Mouse (Mus musculus): Measurements from ENCODE around the gene Rgs7.

Gene Rgs7

GRCm38 (mm10) chr1:175300895-175301294 lies 191.4 kb downstream of the Rgs7 start:
- DNase-seq (ENCODE audit: low spot score), result no peak

DNA sequence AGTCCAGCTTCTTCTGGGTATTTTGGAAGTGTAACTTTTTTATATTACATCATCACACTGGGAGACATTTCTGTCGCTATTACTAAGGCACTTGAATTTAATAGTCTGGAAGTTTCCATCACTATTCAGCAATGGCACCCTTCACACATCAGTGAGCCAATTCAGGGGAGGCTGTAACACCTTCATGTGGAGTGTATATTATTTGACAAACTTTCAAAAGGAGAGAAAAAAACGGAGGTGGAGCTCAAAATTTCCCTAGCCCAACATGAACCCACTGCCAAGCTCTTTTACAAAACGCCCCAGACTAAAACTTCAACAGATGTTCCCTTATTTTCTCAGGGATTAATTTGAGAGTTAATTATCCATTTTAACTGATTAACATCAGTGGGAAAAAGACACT lies 191.9 kb downstream of the Rgs7 start:
- no peak for DNase-seq (ENCODE audit: low spot score)

DNA sequence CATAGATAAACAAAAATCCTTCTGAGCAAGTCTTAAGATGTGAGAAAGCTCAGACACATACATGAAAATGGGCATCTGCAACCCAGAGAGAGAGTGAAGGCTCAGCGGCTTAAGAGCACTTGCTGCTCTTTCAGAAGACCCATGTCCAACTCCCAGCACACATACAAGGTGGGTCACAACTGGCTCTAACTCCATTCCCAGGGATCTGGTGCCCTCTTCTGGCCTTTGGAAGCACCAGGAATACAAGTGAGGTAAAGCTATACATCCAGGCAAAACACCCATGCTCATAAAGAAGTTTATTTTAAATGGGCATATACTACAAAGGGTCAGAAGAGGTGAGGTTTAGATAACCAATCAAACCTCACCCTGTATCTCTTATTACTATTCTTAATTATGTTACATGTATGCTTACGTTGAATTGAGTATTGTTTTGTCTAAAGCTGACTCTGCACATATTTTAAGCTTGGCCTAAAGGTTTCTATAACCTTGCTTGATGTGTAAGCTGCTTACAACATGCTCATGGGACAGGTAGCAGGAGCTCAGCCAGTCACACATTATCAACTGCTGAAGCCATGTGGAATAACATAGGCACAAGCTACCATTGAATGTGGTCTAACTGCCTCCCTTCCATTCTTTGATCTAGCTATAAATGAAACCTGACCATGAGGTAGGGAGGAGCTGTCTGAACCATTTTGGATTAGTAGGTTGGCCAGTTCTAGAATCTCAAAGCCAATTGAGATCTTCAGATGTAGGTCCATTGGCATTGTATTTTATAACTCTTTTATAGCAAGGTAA lies 192.5 kb downstream of the Rgs7 start:
- DNase-seq (ENCODE audit: low spot score), result no peak

DNA sequence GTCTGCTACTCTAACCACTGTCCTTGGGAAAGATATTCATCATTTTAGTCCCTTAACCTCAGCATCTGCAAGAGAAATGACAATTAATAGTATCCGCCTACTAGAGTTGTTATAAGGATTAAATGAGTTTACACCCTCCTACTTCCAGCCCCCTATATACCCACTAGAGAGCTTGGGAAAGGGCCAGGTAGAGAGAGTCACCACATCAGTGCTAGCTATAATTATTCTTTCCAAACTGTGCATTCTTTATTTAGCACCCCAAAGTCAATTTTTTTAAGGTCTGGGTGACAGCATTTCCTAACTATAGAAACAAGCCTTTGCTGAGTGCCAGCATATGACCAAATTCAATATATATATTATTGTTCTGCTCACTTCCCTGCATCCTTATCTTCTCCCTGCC lies 195.4 kb downstream of the Rgs7 start:
- no peak for DNase-seq (ENCODE audit: low spot score)

GRCm38 (mm10) chr1:175290072-175290471 lies 202.2 kb downstream of the Rgs7 start:
- no peak for DNase-seq (ENCODE audit: low spot score)

DNA sequence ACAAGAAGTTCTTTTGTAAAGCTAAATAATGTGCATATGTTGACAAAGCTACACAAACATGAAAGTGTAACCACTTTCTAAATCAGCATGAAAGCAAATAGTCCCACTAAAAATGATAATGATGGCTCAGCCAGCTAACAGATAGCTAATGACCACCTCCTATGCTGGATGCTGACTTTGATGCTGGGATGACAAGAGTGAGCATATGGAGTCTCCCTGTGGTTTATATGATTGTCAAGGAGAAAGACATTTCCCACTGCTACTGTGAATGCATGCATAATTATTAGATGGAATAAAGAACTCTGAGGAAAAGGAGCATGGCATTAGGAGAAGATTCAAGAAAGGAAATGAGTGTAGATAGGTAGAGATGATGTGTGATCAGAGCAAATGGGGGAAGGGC lies 230.0 kb downstream of the Rgs7 start:
- no peak for DNase-seq (ENCODE audit: low spot score)

DNA sequence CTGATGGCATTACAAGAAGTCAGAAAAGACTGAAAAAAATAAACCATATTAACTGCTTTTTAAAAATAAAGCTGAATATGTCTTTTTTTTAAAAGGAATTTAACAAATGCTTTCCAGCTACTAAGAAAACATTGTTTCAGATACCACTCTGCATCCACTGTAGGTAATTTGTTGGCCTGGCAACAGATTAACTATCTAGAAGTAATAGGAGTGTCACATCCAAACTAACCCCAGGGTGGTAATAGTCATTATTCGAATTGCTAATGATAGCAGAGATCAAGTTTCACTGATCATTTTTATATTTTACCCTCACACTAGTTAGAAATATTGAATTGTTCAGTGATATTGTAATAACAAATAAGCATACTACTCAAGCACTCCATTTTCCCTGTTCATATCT lies 232.9 kb downstream of the Rgs7 start:
- DNase-seq (ENCODE audit: low spot score), result no peak

- no peak for DNase-seq (ENCODE audit: low spot score)
Measured at GRCm38 (mm10) chr1:175255224-175255623, 237.1 kb downstream of the Rgs7 start.

DNA sequence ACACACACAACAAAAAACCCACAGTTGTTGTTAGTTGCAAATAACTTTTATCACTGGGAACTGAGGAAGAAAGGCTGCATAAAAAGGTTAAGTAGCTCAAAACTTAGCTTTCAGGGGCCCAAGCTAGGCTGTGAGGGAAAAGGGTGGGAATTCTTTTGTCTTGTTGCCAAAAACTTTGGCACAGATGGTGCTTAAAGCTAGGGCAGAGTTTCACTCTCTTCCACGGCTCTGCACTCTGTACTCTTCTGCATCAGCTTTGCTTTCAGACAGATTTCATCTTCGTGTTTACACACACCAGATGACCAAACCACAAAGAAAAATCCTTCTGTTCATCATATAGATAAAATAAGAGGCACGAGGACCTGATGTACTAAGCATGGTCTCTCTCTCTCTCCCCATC lies 237.6 kb downstream of the Rgs7 start:
- DNase-seq (ENCODE audit: low spot score), result no peak

GRCm38 (mm10) chr1:175242135-175242534 lies 250.2 kb downstream of the Rgs7 start:
- no peak for DNase-seq (ENCODE audit: low spot score)

DNA sequence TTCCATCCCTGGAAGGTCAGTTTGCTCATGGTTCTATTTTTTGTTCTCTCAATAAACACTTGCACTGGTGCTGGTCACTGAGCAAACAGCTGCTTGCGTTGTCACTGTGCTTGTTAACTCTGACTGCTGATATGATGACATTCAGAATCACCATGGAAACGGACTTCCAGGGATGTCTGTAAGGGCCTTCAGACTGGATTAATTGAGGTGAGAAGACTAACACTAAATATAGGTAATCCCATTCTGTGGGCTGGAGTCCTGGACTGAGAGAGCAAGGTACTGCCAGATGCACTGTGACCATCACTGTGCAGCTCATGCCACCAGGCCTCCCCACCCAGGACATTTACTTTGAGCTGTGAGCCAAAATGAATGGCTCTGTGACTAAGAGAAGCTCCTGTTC lies 252.2 kb downstream of the Rgs7 start:
- no peak for DNase-seq (ENCODE audit: low spot score)

DNA sequence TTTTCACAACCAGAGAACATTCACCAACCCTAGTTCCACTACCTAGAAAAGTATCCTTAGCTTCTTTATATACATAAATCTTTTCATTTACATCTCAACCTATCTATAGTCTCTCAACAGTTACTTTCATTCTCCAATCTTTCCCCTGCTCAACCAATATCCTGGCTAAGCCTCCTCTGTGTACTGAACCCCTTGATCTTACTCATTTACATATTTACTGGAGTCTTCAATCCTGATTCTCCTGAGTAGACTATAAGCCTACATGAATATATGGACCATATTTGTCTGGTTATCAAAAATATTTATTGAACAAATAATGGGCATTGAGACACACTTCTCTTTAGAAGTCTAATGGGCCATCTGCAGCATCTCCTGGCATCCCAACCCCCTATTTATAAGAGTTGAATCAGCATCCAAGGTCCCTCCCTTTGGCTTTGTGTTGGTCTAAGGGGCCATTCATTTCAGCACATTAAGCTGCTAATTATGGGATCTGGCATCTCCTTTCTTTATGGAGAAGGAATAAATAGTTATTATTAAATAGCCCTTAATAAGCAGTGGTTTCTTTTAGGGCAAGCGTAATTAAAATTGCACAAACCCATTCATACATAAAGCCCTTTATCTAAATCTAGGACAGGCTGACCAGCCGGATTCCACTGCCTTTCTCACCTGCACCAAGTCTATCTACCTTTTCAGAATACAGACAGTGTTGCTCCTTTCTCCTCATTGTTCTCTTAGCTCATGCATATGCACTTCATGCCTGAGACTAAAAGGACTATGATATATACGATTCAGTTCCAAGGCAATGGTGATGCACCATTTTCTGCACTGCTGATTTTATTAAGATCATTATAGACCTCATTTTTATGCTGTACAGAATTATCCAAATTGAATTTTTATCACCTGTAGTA lies 270.5 kb downstream of the Rgs7 start:
- DNase-seq (ENCODE audit: low spot score), result no peak

DNA sequence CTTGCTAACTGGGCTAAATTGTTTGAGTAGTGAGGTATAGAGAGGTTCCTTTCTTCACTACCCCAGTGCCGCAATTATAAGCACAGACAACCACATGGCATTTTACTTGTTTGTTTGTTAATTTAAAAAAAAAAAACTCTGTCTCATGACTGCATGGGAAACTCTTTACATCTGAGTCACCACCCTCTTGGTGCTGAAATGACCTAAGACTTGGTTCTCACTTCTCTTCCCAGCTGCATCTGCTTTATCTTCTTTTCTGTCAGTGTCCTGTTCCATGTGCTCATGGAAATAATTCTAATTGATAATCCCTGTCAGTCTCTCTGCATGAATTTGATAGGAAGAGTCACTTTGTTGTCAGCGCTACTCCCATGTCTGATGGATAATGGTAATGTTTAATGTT lies 272.7 kb downstream of the Rgs7 start:
- no peak for DNase-seq (ENCODE audit: low spot score)

- no peak for DNase-seq (ENCODE audit: low spot score)
Measured at GRCm38 (mm10) chr1:175207004-175207403, 285.3 kb downstream of the Rgs7 start.

DNA sequence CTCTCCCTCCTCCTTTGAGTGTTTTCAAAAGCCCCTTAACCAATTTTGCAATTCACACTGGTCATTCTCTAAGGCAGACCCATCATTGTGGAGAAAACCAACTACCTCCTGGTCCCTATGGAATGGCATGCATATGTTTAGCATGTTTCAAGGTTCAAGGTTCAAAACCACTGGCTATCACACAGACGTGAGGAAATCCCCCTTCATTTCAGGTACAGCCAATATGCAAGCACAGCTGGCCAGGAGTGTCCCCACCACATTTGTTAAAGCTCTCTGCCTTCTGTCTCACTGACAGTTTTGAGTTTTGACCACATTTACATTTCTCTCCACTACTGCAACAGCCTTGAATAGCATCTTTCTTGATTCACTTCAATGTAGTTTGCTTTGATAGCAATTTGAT lies 286.7 kb downstream of the Rgs7 start:
- no peak for DNase-seq (ENCODE audit: low spot score)

- no peak for DNase-seq (ENCODE audit: low spot score)
Measured at GRCm38 (mm10) chr1:175203544-175203943, 288.8 kb downstream of the Rgs7 start.

GRCm38 (mm10) chr1:175202902-175203301 lies 289.4 kb downstream of the Rgs7 start:
- no peak for DNase-seq (ENCODE audit: low spot score)

DNA sequence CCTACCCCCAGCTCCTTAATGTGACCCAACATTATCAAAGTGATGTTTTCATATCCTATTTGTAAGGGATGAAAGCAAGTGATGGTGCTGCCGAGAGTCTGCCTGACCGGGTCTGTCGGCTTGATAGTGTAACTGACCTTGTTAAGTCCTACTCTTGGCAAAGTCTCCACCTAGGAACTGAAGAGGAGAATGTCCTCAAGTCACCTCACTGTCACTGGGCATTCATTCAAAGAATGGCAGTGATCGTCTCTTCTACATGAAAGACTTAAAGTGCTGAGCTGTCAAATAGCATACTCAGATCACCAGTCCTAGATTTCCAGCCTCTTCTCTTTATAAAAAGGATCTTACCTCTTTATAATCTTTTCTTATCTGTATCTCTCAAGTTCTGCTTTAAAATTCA lies 293.4 kb downstream of the Rgs7 start:
- DNase-seq (ENCODE audit: low spot score), result no peak

DNA sequence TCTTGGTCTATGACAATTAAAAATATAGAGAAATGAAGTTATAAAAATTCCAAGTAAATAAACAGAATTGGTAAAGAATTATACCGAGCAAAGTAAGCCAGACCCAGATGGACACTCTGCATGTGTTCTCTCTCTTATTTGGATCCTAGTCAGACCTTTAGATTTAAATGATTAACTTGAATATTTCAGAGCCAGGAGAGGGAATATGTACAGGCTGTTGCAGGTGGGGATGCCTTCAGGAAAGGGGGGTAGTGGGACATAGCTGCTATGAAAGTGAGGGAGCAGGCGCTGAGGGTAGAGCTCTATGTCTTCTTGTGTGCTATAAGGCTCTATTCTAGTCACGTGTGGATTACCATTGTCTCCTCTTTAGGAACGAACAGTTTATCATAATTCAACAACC lies 296.5 kb downstream of the Rgs7 start:
- no peak for DNase-seq (ENCODE audit: low spot score)

DNA sequence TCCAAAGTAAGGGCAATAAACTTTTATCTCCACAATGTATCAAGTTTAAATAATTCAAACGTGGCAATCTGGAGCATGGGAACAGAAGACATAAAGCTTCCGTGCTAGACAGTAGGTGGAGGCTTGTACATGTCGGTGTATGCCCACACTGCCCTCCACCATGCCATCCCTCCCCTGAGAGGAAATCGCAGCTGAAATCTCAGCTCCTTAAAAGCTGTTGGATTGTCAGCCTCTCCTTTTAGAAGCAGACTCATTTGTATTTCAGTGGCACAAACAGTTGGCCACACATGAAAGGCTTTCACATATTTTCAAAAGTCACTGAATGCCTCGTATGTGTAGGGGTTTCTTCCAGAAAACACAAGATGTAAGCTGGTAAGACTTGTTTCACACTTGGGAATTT lies 304.1 kb downstream of the Rgs7 start:
- DNase-seq (ENCODE audit: low spot score), result no peak

DNA sequence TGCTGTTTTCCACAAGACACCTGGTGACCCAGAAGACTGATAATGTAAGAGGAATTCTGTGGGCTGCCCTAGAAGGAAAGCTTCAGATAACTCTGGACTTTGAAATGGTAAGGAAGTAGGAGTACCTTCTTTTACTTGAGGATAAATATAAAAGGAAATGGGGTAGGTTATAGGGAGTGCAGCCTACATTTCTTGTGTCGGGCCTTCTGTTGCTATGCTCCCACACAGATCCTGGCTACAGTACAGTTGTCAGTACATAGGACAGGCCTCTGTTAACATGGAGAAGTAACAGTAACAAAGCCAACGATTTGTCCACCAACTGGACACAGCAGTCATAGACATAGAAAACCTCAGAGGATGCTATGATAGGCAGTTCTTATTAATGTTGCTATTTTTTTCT lies 307.1 kb downstream of the Rgs7 start:
- DNase-seq (ENCODE audit: low spot score), result no peak

DNA sequence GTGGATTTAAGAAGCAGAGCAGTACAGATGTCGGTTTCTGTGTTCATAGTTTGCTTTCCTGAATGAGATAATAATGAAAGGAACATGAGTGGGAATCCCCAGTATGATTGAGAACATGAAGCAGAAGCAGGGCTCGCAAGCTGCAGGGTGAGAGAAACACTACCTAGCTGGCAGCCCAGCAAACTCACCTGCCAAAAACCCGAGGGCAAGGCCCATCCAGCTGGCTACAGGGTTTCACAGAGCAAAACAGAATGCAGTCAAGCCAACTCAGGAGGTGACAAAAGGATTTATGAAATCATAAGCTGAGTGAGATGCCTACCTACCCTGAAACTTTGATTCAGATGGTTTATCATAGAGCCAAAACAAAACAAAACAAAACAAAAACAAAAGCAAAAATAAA lies 307.6 kb downstream of the Rgs7 start:
- no peak for DNase-seq (ENCODE audit: low spot score)

DNA sequence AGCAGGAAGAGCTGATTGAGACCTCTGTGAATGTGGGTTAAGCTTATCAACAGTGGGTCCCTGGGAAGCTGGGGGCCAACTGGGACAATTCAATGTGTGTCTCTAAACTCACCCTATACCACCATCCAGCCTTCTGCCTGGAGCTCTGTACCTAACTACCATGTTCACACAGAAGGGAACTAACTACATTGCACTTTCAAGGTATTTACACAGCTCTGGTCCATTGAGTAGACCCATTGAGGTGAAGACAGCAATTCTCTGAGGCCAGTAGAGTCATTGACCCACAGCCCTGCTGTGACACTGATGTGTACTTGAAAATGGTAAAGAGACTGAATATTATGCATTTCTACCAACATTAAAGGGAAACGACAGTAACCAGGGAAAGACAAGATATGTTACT lies 313.6 kb downstream of the Rgs7 start:
- DNase-seq (ENCODE audit: low spot score), result no peak

Data from embryo, embryonic 10 days (tissue).